Mouse (Mus musculus) erythroblast, embryonic 14.5 days (primary cell): ENCODE results near the gene Srms.

ENCODE experiments used
- GATA1 ChIP-seq: IDR thresholded peaks from 2 replicates; pipeline ENCODE4 v1.6.1; 2012; ENCODE audit warnings: low read length, inconsistent platforms, mixed read lengths
- TAL1 ChIP-seq: IDR thresholded peaks from 3 replicates; pipeline ENCODE4 v1.6.1; 2012; ENCODE audit warnings: low read length, inconsistent platforms, mixed read lengths

DNA sequence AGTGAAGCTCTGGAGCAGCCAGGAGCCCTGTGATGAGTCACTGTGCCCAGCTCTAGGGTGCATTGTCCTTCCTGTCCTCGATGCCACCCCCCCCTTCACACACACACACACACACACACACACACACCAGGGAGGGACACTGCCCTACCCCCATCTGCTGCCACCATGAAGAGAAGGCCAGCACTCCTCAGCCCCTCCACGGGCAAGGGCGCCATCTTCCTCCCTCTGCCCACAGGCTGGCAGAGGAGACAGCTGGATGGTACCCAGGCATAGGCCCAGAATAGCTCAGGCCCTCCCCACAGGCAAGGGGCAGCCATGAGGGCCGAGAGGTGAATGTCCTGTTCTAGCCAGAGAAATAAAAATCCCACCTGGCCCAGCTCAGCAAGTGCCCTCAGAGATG, 57.2 kb downstream of the Srms start:
- TF ChIP-seq GATA1 (no peak), TAL1 (no peak)
